Comparison of ENCODE assay signal across 8 mouse cellular contexts in genomic region chr5:121704512-121705248, GRCm38 (mm10). TPM values are rescaled to one million over a fixed set of nuclear protein-coding genes. Genes with fewer than 3 reads are reported as not detected.
A peak's percentile ranks its signal among the peaks of the same experiment; 100 is the strongest.
DNase-seq lines count a peak whose midpoint lies in the region; ATAC-seq and TF ChIP-seq lines count a peak whose summit lies in the region.

No protein-coding gene starts in this region.

- peak overlapping the region; percentile 48 for H3K4me2 ChIP-seq in lung, postnatal 0 days (replicated peaks; ENCODE audit: low read depth, low read length)
- H3K4me2 ChIP-seq in forebrain, embryonic 12.5 days, result peak overlapping the region; percentile 50
- peak overlapping the region; percentile 47 for H3K4me2 ChIP-seq in limb, embryonic 12.5 days

- TF ChIP-seq EP300 in lung, postnatal 0 days (IDR thresholded peaks at IDR 0.05), result no peak

- H3K27ac ChIP-seq in lung, postnatal 0 days (ENCODE audit: low read length), result no peak overlapping the region
- H3K27ac ChIP-seq in forebrain, embryonic 12.5 days, result no peak overlapping the region
- no peak overlapping the region for H3K27ac ChIP-seq in limb, embryonic 12.5 days

- no peak overlapping the region for H3K9ac ChIP-seq in lung, postnatal 0 days (replicated peaks; ENCODE audit: low read depth)
- peak overlapping the region; percentile 38; the same call in 1 of the 2 replicates for H3K9ac ChIP-seq in forebrain, embryonic 12.5 days
- H3K9ac ChIP-seq in limb, embryonic 12.5 days (replicated peaks), result no peak overlapping the region

- H3K27me3 ChIP-seq in lung, postnatal 0 days (replicated peaks; ENCODE audit: insufficient read depth, low read length), result no peaks in the 10 kb centered on the region
- no peaks in the 10 kb centered on the region for H3K27me3 ChIP-seq in forebrain, embryonic 12.5 days
- H3K27me3 ChIP-seq in limb, embryonic 12.5 days, result no peaks in the 10 kb centered on the region

- H3K4me3 ChIP-seq in lung, postnatal 0 days (ENCODE audit: low read depth, low read length), result no peak overlapping the region
- H3K4me3 ChIP-seq in forebrain, embryonic 12.5 days (replicated peaks), result peak overlapping the region; percentile 17
- peak overlapping the region; percentile 12; the same call in 1 of the 2 replicates for H3K4me3 ChIP-seq in limb, embryonic 12.5 days (replicated peaks)

- H3K4me1 ChIP-seq in lung, postnatal 0 days (ENCODE audit: insufficient read depth, low read depth, low read length), result no peaks in the 10 kb centered on the region
- peaks cover 11% of the 10 kb centered on the region for H3K4me1 ChIP-seq in forebrain, embryonic 12.5 days
- H3K4me1 ChIP-seq in limb, embryonic 12.5 days (replicated peaks), result peaks cover 9% of the 10 kb centered on the region

- WGBS in lung, postnatal 0 days, result 9% methylated on average over 20 of the region's 20 CpGs
- 8% methylated on average over 20 of the region's 20 CpGs for WGBS in forebrain, embryonic 12.5 days
- whole genome bisulfite sequencing in limb, embryonic 12.5 days, result 11% methylated on average over 20 of the region's 20 CpGs

- H3K36me3 ChIP-seq in lung, postnatal 0 days (ENCODE audit: insufficient read depth, low read length), result no peaks in the 10 kb centered on the region
- H3K36me3 ChIP-seq in forebrain, embryonic 12.5 days (replicated peaks), result no peaks in the 10 kb centered on the region
- H3K36me3 ChIP-seq in limb, embryonic 12.5 days, result no peaks in the 10 kb centered on the region

- H3K9me3 ChIP-seq in lung, postnatal 0 days (ENCODE audit: low read length), result no peaks in the 10 kb centered on the region
- no peaks in the 10 kb centered on the region for H3K9me3 ChIP-seq in forebrain, embryonic 12.5 days
- H3K9me3 ChIP-seq in limb, embryonic 12.5 days, result no peaks in the 10 kb centered on the region

- no peak for TF ChIP-seq CTCF in lung, postnatal 0 days (IDR thresholded peaks at IDR 0.05)

- ATAC-seq in lung, postnatal 0 days, result no peak
- no peak for ATAC-seq in forebrain, embryonic 12.5 days (ENCODE audit: low FRiP score)
- ATAC-seq in limb, embryonic 12.5 days (ENCODE audit: insufficient number of reproducible peaks, insufficient read depth, low FRiP score, low TSS enrichment, low read depth), result no peak
- no peak for ATAC-seq in megakaryocyte progenitor cell, adult 5-6 weeks (replicated peaks; ENCODE audit: poor library complexity)

- peak; percentile 30 for DNase-seq in lung, postnatal 0 days (ENCODE audit: low spot score)
- DNase-seq in lung, adult 18-20 months, result no peak
- peak; percentile 8 for DNase-seq in retina, postnatal 7 days (ENCODE audit: low read depth, low spot score)
- no peak for DNase-seq in cerebellum, postnatal 14 days
- no peak for DNase-seq in spleen, postnatal 36 days (ENCODE audit: low spot score in 2 of 2)

RNA-seq across cellular contexts. Expression of gene Atxn2, which starts 6.5 kb away (rescaled TPM):
- polyA plus RNA-seq in lung, postnatal 0 days (2015; fragmentation: Nextera tagmentation; extraction: Ambion mirVana), result 40.6 and 45.3 TPM in 2 replicates
- polyA plus RNA-seq in forebrain, embryonic 12.5 days (2016; fragmentation: Nextera tagmentation; extraction: Ambion mirVana), result 58.9 and 77.1 TPM in 2 replicates
- polyA plus RNA-seq in limb, embryonic 12.5 days (2016; fragmentation: Nextera tagmentation; extraction: Ambion mirVana), result 59.8 and 79.2 TPM in 2 replicates
- 67.4 and 85.0 TPM in 2 replicates for total RNA-seq in megakaryocyte progenitor cell, adult 5-6 weeks (2015)
- 30.1 and 49.8 TPM in 2 replicates for total RNA-seq in megakaryocyte progenitor cell, adult 5-6 weeks (2017)

RNA-seq across cellular contexts. Expression of gene Brap, which starts 44.3 kb away (rescaled TPM):
- polyA plus RNA-seq in lung, postnatal 0 days (2015; fragmentation: Nextera tagmentation; extraction: Ambion mirVana), result 32.2 and 37.6 TPM in 2 replicates
- 45.2 and 47.3 TPM in 2 replicates for polyA plus RNA-seq in forebrain, embryonic 12.5 days (2016; fragmentation: Nextera tagmentation; extraction: Ambion mirVana)
- polyA plus RNA-seq in limb, embryonic 12.5 days (2016; fragmentation: Nextera tagmentation; extraction: Ambion mirVana), result 47.1 and 48.3 TPM in 2 replicates
- 18.2 and 26.3 TPM in 2 replicates for total RNA-seq in megakaryocyte progenitor cell, adult 5-6 weeks (2015)
- 42.6 and 51.3 TPM in 2 replicates for total RNA-seq in megakaryocyte progenitor cell, adult 5-6 weeks (2017)

RNA-seq across cellular contexts. Expression of gene Acad10, which starts 44.4 kb away (rescaled TPM):
- polyA plus RNA-seq in lung, postnatal 0 days (2015; fragmentation: Nextera tagmentation; extraction: Ambion mirVana), result 3.7 and 4.5 TPM in 2 replicates
- polyA plus RNA-seq in forebrain, embryonic 12.5 days (2016; fragmentation: Nextera tagmentation; extraction: Ambion mirVana), result 1.3 and 2.5 TPM in 2 replicates
- polyA plus RNA-seq in limb, embryonic 12.5 days (2016; fragmentation: Nextera tagmentation; extraction: Ambion mirVana), result 1.8 and 2.6 TPM in 2 replicates
- total RNA-seq in megakaryocyte progenitor cell, adult 5-6 weeks (2015), result 2.2 and 3.0 TPM in 2 replicates
- 2.1 and 2.4 TPM in 2 replicates for total RNA-seq in megakaryocyte progenitor cell, adult 5-6 weeks (2017)

Comparison
In these comparisons a context has a peak if more than half of its experiments do, and no peak if none do; other contexts are left out.
1. DNase-seq: peak in lung, postnatal 0 days (single experiment) and retina, postnatal 7 days (single experiment); none in lung, adult 18-20 months (0 of 2), cerebellum, postnatal 14 days (0 of 2) and spleen, postnatal 36 days (0 of 2).
2. Peak in every context shown above with its lines, with median percentiles within 50 percentile points of each other: H3K4me2 ChIP-seq.